Mouse (Mus musculus) regulatory T cell (primary cell): ENCODE data around the gene Fam196b.

ENCODE experiments used
- in situ Hi-C: fragments of 300-600 bp; cut with MboI, MseI; formaldehyde crosslinking; loops from one replicate; pipeline ENCODE4 v1.15.1; 2025; ENCODE audit warnings: high pct_unique_total_duplicates

Gene Fam196b

GRCm38 (mm10) chr11:34314534-34315379 is at the start of gene Fam196b:
Fam196b (plus strand) TSS chr11:34314822.
- in situ Hi-C loops: no loop called here

GRCm38 (mm10) chr11:34272016-34272415 is 42.6 kb upstream of the Fam196b start:
- in situ Hi-C loops: no loop called here

GRCm38 (mm10) chr11:34275941-34276340 is 38.7 kb upstream of the Fam196b start:
- in situ Hi-C loops: no loop called here

GRCm38 (mm10) chr11:34276363-34277046 is 38.1 kb upstream of the Fam196b start:
- in situ Hi-C loops: no loop called here

GRCm38 (mm10) chr11:34277047-34277445 is 37.6 kb upstream of the Fam196b start:
- in situ Hi-C loops: no loop called here

- in situ Hi-C loops: no loop called here
These were observed 30.4 kb upstream of the Fam196b start for GRCm38 (mm10) chr11:34284124-34284808.

- in situ Hi-C loops: no loop called here
These were observed 24.4 kb upstream of the Fam196b start for GRCm38 (mm10) chr11:34290265-34290664.

GRCm38 (mm10) chr11:34290708-34291107 is 23.9 kb upstream of the Fam196b start:
- in situ Hi-C loops: no loop called here

GRCm38 (mm10) chr11:34291304-34291703 is 23.3 kb upstream of the Fam196b start:
- in situ Hi-C loops: no loop called here

GRCm38 (mm10) chr11:34297698-34298378 is 16.8 kb upstream of the Fam196b start:
- in situ Hi-C loops: loop anchor here (5.0 kb wide), 1 partner anchor 509 kb away; no protein-coding TSS in a partner anchor

GRCm38 (mm10) chr11:34299550-34299949 is 15.1 kb upstream of the Fam196b start:
- in situ Hi-C loops: loop anchor here (5.0 kb wide), 1 partner anchor 508 kb away; no protein-coding TSS in a partner anchor

GRCm38 (mm10) chr11:34300064-34300463 is 14.6 kb upstream of the Fam196b start:
- in situ Hi-C loops: no loop called here

- in situ Hi-C loops: no loop called here
These were observed 8.4 kb upstream of the Fam196b start for GRCm38 (mm10) chr11:34306231-34306630.

- in situ Hi-C loops: no loop called here
These were observed 5.9 kb upstream of the Fam196b start for GRCm38 (mm10) chr11:34308731-34309130.

- in situ Hi-C loops: no loop called here
These were observed 5.3 kb upstream of the Fam196b start for GRCm38 (mm10) chr11:34309360-34309759.

- in situ Hi-C loops: no loop called here
These were observed 2.9 kb upstream of the Fam196b start for GRCm38 (mm10) chr11:34311717-34312116.

- in situ Hi-C loops: no loop called here
These were observed 2.4 kb upstream of the Fam196b start for GRCm38 (mm10) chr11:34312208-34312607.

- in situ Hi-C loops: no loop called here
These were observed 761 bp downstream of the Fam196b start for GRCm38 (mm10) chr11:34315383-34315782.

GRCm38 (mm10) chr11:34316176-34316575 is 1.6 kb downstream of the Fam196b start:
- in situ Hi-C loops: no loop called here

- in situ Hi-C loops: no loop called here
These were observed 2.4 kb downstream of the Fam196b start for GRCm38 (mm10) chr11:34317001-34317400.

GRCm38 (mm10) chr11:34319282-34319681 is 4.7 kb downstream of the Fam196b start:
- in situ Hi-C loops: no loop called here

- in situ Hi-C loops: no loop called here
These were observed 9.0 kb downstream of the Fam196b start for GRCm38 (mm10) chr11:34323664-34324063.
